Mouse (Mus musculus) kidney, embryonic 14.5 days (tissue): ENCODE measurements around the gene Olfr435. TPM values are rescaled to one million over a fixed set of nuclear protein-coding genes. Genes with fewer than 3 reads are reported as not detected.

Experiments
- ATAC-seq: fragments of 200-750 bp; cut with Nextera tagmentation; 2 replicates; pipeline ENCODE4 v1.8.0; 2017; ENCODE audit warnings: moderate number of reproducible peaks, mild to moderate bottlenecking, moderate TSS enrichment, moderate library complexity; ENCODE audit not compliant: low FRiP score, low TSS enrichment
- H3K27ac ChIP-seq: fragments of 300-500 bp; sonication (generic); 2 replicates; pipeline ENCODE4 v1.5.1; 2014; ENCODE audit warnings: low read depth, mild to moderate bottlenecking, low read length, moderate library complexity, mixed read lengths
- H3K27me3 ChIP-seq: fragments of 300-500 bp; sonication (generic); 2 replicates; pipeline ENCODE4 v1.6.1; 2014; ENCODE audit warnings: mild to moderate bottlenecking, low read length; ENCODE audit not compliant: control insufficient read depth, insufficient read depth
- H3K36me3 ChIP-seq: fragments of 300-500 bp; sonication (generic); 2 replicates; pipeline ENCODE4 v1.6.1; 2014; ENCODE audit warnings: low read length, mixed read lengths; ENCODE audit not compliant: control insufficient read depth, insufficient read depth
- H3K4me1 ChIP-seq: fragments of 300-500 bp; sonication (generic); 2 replicates; pipeline ENCODE4 v1.6.1; 2014; ENCODE audit warnings: low read length, mixed read lengths; ENCODE audit not compliant: control insufficient read depth, insufficient read depth
- H3K4me2 ChIP-seq: fragments of 300-500 bp; sonication (generic); replicated peaks from 2 replicates; pipeline ENCODE4 v1.6.1; 2014; ENCODE audit warnings: low read depth, mild to moderate bottlenecking, low read length
- H3K4me3 ChIP-seq: fragments of 300-500 bp; sonication (generic); 2 replicates; pipeline ENCODE4 v1.5.1; 2014; ENCODE audit warnings: mild to moderate bottlenecking, low read length
- H3K9ac ChIP-seq: fragments of 300-500 bp; sonication (generic); 2 replicates; pipeline ENCODE4 v1.6.1; 2014; ENCODE audit warnings: low read depth, mild to moderate bottlenecking, low read length, moderate library complexity
- H3K9me3 ChIP-seq: fragments of 300-500 bp; sonication (generic); 2 replicates; pipeline ENCODE4 v1.6.1; 2016; ENCODE audit warnings: low read length; ENCODE audit not compliant: control insufficient read depth
- whole genome bisulfite sequencing: fragments of 180-500 bp; shearing (Covaris S2); extraction: QIAGEN DNeasy Blood & Tissue Kit; methylation state at CpG from one replicate; pipeline ENCODE4 v1.1.7; 2014; 5-methylcytosine and 5-hydroxymethylcytosine counted together
- polyA plus RNA-seq: library from polyadenylated mRNA; unstranded; fragments of >200 nt; fragmentation: Nextera tagmentation; extraction: Ambion mirVana; gene quantifications from 2 replicates; pipeline ENCODE4 v1.2.1, GENCODE M21; 2014

Olfr435 gene
- polyA plus RNA-seq: not detected in 2 replicates

DNA sequence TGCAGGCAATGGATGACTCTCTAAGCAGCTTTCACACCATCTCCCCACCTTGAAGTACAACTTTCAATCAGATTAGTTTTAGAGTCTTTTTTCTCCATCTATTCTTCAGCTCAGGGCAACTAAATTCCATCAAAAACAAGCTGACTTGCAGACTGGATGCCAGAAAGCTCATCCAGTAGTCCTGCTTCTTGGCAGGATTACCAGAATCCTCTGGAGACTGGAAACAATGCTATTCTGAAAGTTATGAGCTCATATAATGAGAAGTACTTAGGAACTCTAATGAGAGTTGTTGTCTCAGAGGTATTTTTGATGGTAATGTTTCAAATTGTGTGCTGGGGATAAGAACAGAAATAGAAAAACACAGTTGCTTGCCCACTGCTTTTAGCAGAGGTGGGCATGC, at the start of gene Olfr435:
Gene Olfr435, plus strand, starts transcription at position 366 of the 400 bp plus-strand sequence.
- Histone ChIP-seq H3K4me2 (no peak within 1 kb of the TSS), H3K4me1 (no peaks in the 10 kb centered on the region), H3K27ac (no peak within 1 kb of the TSS), H3K9me3 (no peaks in the 10 kb centered on the region), H3K27me3 (no peaks in the 10 kb centered on the region), H3K4me3 (no peak within 1 kb of the TSS), H3K36me3 (no peaks in the 10 kb centered on the region), H3K9ac (no peak within 1 kb of the TSS)
- ATAC-seq: no peak

DNA sequence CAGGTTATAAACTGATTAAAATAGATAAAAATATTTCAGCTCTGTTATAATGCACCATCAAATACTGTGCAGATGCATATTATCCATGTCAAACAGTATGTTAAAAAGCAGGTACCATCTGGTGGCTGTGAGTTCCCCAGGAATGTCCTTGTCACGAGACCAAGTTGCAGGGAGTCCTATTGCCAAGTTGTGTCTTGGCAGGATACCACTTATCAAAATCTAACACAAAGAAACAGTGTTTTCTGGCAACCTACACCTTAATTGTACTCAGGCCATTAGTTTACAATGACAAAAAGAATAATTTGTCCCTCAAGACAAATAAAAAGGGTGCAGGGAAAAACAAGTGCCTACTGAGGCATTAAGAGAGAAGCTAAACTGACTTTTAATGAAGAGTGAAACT, 37.4 kb upstream of the Olfr435 start:
- no peak for ATAC-seq
- no peaks in the 10 kb centered on the region for H3K9me3 ChIP-seq
- H3K36me3 ChIP-seq: no peaks in the 10 kb centered on the region
- H3K27me3 ChIP-seq: no peaks in the 10 kb centered on the region
- H3K4me3 ChIP-seq: no peak overlapping the region
- 71% methylated on average over 1 of the region's 1 CpGs for WGBS
- H3K4me2 ChIP-seq: no peak overlapping the region
- no peaks in the 10 kb centered on the region for H3K4me1 ChIP-seq
- H3K9ac ChIP-seq: no peak overlapping the region
- H3K27ac ChIP-seq: no peak overlapping the region

DNA sequence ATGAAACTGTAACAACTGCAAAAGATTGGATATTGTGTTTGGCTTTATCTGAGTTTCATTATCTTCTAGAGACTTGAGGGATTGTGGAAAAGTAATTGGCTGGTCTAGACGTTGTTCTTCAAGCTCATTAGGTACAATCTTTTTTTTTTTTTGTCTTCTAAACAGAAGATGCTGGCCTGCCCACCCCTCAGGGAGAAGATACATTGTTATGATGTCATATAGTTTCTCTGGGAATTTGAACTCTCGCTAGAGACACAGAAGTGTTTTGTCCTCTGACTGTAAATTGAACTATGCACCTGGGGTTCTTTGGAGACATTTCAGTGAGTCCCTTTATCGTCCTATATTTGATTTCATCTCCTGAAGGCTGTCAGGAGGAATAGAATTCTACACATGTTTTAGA, 34.0 kb upstream of the Olfr435 start, which contains the start of gene Olfr437:
Gene Olfr437, plus strand, starts transcription at position 301 of the 400 bp plus-strand sequence.
- Histone ChIP-seq H3K4me3 (no peak within 1 kb of the TSS), H3K9me3 (no peaks in the 10 kb centered on the region), H3K4me1 (no peaks in the 10 kb centered on the region), H3K27ac (no peak within 1 kb of the TSS), H3K36me3 (no peaks in the 10 kb centered on the region), H3K9ac (no peak within 1 kb of the TSS), H3K4me2 (no peak within 1 kb of the TSS), H3K27me3 (no peaks in the 10 kb centered on the region)
- 68% methylated on average over 3 of the region's 3 CpGs for WGBS
- ATAC-seq: no peak

DNA sequence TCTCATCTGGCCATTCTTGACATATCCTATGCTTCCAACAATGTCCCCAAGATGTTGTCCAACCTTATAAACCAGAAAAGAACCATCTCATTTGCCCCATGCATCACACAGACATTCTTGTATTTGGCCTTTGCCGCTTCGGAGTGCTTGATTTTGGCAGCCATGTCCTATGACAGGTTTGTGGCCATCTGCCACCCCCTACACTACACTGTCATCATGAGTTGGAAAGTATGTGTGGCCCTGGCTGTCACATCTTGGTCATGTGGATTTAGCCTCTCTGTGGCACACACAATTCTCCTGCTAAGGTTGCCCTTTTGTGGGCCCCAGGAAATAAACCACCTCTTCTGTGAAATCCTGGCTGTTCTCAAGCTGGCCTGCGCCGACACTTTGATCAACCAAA, 29.7 kb upstream of the Olfr435 start:
- no peaks in the 10 kb centered on the region for H3K36me3 ChIP-seq
- no peaks in the 10 kb centered on the region for H3K9me3 ChIP-seq
- no peaks in the 10 kb centered on the region for H3K27me3 ChIP-seq
- ATAC-seq: no peak
- no peak overlapping the region for H3K27ac ChIP-seq
- WGBS: 95% methylated on average over 4 of the region's 4 CpGs
- no peaks in the 10 kb centered on the region for H3K4me1 ChIP-seq
- H3K4me2 ChIP-seq: no peak overlapping the region
- H3K4me3 ChIP-seq: no peak overlapping the region
- no peak overlapping the region for H3K9ac ChIP-seq

DNA sequence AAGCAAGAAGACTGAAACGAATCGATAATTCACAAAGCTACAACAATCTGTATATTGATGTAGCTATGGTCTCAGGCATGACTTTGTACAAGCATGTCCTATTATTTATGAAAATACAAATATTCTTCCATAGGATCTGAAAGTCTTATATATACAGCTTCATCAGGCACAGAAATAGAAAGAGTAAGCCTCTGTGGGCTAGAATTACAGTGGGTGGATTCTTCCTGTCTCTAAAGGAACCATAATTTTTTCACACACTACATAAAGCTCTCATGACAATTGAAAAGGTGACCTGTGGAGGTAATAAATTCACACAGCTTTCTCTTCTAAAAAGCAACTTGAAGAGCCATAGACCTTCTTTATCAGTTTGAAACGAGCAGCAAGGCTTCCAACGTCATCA, 25.1 kb upstream of the Olfr435 start, which contains the start of gene Olfr13:
Gene Olfr13, plus strand, starts transcription at position 301 of the 400 bp plus-strand sequence.
- H3K4me1 ChIP-seq: no peaks in the 10 kb centered on the region

DNA sequence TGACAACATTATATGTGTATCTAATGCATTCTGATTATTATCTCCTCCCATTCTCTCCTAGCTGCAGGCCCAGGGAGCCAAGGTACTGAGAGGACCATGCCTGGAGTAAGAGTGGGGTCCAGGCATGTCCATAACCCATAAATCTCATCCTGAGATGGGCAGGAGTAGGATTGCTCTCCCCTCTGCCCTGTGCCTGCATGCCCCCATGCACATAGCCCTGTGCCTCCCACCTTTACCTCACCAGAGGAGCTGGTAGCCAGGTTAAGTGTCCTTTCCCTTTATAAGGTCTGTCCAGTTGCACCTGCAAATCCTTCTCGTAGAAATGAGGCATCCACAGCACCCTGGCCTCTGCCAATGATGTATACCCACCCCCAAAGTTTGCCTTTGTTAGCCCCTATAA, 18.8 kb upstream of the Olfr435 start:
- ATAC-seq: no peak
- Histone ChIP-seq H3K27me3 (no peaks in the 10 kb centered on the region), H3K9ac (no peak overlapping the region), H3K27ac (no peak overlapping the region), H3K9me3 (no peaks in the 10 kb centered on the region), H3K4me3 (no peak overlapping the region), H3K4me2 (no peak overlapping the region), H3K4me1 (no peaks in the 10 kb centered on the region), H3K36me3 (no peaks in the 10 kb centered on the region)
- WGBS: 60% methylated on average over 1 of the region's 1 CpGs

More for the DNA sequence above, 25.1 kb upstream of the Olfr435 start, which contains the start of gene Olfr13:
- Histone ChIP-seq H3K36me3 (no peaks in the 10 kb centered on the region), H3K4me3 (no peak within 1 kb of the TSS), H3K4me2 (no peak within 1 kb of the TSS), H3K27ac (no peak within 1 kb of the TSS), H3K9me3 (no peaks in the 10 kb centered on the region), H3K27me3 (no peaks in the 10 kb centered on the region), H3K9ac (no peak within 1 kb of the TSS)
- WGBS: 53% methylated on average over 4 of the region's 4 CpGs
- ATAC-seq: no peak

DNA sequence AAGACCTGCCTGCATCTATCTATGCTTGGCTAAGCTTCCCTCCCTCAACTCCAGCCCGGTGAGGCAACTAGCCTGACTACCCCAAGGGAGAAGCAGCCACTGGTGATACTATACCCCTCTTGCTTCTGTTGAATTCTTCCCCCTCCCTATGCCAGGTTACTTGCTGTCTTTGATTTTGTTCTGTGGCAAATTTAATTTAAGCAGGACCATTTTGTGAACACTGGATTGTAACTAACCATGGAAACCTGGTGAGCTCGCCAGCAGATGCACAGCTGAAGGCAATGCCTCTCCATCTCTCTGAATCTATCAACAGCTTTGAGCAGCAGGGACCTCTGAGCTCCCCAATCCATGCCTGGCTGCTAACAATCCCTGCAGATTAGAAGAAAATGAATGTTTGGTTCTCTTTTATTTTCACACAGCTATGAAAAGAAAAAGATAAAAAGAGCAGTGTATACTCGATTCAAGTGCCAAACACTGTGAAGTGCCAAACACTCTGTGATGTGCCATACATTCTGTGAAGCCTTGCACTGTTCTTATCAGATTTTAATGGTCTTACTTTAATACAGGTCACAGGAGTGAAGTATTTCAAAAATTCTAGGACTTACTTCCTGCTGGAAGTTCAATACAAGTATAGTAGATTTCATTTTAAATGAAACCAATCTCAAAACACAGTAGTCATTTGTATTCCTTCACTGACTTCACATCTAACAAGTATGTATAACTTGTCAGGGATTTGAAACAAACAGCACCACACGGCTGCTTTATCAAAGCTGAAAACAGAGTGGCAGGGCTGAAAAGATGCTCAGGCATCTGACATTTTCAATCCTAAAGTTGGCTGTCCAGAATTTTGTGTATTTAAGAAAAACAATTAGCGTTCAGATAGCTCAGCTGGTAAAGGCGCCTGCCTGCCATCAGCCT, 18.1 kb upstream of the Olfr435 start:
- H3K27ac ChIP-seq: no peak overlapping the region
- H3K36me3 ChIP-seq: no peaks in the 10 kb centered on the region
- no peak overlapping the region for H3K4me3 ChIP-seq
- H3K9me3 ChIP-seq: no peaks in the 10 kb centered on the region
- no peak overlapping the region for H3K4me2 ChIP-seq
- no peak overlapping the region for H3K9ac ChIP-seq
- ATAC-seq: no peak
- no peaks in the 10 kb centered on the region for H3K27me3 ChIP-seq
- 70% methylated on average over 6 of the region's 6 CpGs for WGBS
- no peaks in the 10 kb centered on the region for H3K4me1 ChIP-seq

DNA sequence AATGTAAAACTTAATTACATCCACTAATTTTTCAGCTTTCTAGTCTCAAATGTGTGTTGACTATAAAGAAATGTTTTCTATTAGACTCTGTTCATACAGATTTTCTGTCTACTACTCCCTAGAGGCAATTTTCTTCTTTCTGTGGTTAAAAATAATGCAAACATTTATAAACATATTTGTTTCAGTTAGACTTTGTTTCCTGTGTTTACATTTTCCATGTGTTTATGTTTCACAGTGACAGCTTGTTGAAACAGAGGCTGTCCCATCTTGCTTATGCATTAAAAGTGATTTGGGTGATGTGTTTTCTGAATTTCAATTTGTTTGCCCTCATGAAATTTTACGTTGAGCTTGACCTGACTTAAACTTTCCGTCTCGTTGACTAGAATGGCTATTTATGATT, 6.0 kb upstream of the Olfr435 start:
- no peaks in the 10 kb centered on the region for H3K9me3 ChIP-seq
- H3K36me3 ChIP-seq: no peaks in the 10 kb centered on the region
- H3K27me3 ChIP-seq: no peaks in the 10 kb centered on the region
- H3K4me1 ChIP-seq: no peaks in the 10 kb centered on the region
- no peak for ATAC-seq
- H3K4me3 ChIP-seq: no peak overlapping the region
- H3K9ac ChIP-seq: no peak overlapping the region
- no peak overlapping the region for H3K4me2 ChIP-seq
- no peak overlapping the region for H3K27ac ChIP-seq
- WGBS: 66% methylated on average over 3 of the region's 3 CpGs

DNA sequence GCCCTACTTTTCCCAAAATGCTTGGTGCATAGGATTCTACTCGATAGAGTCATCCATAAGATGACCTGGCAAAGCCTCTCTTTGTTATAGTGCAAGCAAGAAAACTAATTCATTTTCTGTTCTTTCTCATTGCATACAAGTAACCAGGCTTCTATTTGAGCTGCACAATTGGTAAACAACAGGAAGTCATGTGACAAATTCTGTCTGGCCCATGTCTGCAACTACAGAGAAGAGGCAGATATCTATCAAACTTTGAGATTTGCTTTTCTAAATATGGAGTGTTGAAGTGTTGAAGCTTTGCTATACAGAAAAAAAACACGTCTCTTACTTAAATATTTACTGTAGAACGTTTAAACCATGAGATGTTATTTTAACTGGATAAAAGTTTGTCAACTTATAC, 1.1 kb downstream of the Olfr435 start:
- no peak overlapping the region for H3K4me3 ChIP-seq

More for the DNA sequence above, 1.1 kb downstream of the Olfr435 start:
- Histone ChIP-seq H3K4me2 (no peak overlapping the region), H3K27me3 (no peaks in the 10 kb centered on the region), H3K4me1 (no peaks in the 10 kb centered on the region), H3K9ac (no peak overlapping the region), H3K27ac (no peak overlapping the region), H3K36me3 (no peaks in the 10 kb centered on the region), H3K9me3 (no peaks in the 10 kb centered on the region)
- no peak for ATAC-seq
- WGBS: 79% methylated on average over 3 of the region's 3 CpGs
